Comparison of ENCODE assay signal across 8 mouse cellular contexts in the genomic region with DNA sequence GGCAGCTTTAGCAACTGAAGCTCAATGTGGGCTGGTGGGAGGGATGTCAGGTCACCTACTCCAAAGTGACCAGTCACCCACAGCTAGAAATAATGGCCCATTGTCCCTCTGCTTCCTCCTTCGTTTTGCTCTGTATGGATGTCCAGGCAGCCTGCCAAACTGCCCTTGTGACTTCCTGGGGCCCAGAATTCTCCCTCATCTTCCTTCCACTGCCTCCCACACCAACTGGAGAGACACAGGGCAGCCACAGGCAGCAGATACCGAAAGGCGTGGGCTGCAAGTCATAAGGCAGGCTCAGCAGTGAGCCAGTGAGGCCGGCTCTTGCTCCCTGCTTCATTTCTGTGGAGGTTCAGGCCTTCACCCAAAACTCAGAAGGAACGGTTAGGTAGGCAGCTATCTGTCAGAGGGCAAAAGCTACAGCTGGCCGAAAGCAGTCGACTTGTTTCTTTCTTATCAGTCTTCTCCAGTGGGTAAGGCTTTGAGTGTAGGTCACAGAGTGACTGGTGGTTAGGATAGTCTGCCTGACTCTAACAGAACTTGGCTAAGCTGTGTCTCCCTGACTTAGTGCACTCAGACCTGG. TPM values are rescaled to one million over a fixed set of nuclear protein-coding genes. Genes with fewer than 3 reads are reported as not detected.
A peak's percentile ranks its signal among the peaks of the same experiment; 100 is the strongest.
DNase-seq lines count a peak whose midpoint lies in the region; ATAC-seq lines count a peak whose summit lies in the region.

No protein-coding gene starts in this region.

- no peak overlapping the region for H3K4me2 ChIP-seq in intestine, embryonic 16.5 days (ENCODE audit: low read depth, low read length)

- intact Hi-C loops in left cerebral cortex, postnatal 10 days (cut with DNase I) = no loop called here

- 30% methylated on average over 7 of the region's 7 CpGs for WGBS in intestine, embryonic 16.5 days

- peak; percentile 55 to 72 for DNase-seq in adrenal gland, adult 18-20 months (ENCODE audit: low spot score in 2 of 2)
- peak; percentile 50 for DNase-seq in cerebellum, adult 8-10 months
- DNase-seq in left cerebral cortex, postnatal 10 days (ENCODE audit: extremely low spot score in 1 of 2, low spot score in 2 of 2) = peak; percentile 58 to 90
- DNase-seq in lung, postnatal 4 days = peak; percentile 89 to 92
- DNase-seq in spleen, postnatal 36 days (ENCODE audit: low spot score in 2 of 2) = peak; percentile 40 to 53
- no peak for DNase-seq in thymus, postnatal 0 days (ENCODE audit: low spot score)

- peak; percentile 80 for ATAC-seq in granulocyte monocyte progenitor cell, adult 5-6 weeks (replicated peaks; ENCODE audit: poor library complexity, severe bottlenecking)
- ATAC-seq in intestine, embryonic 16.5 days = peak; percentile 15

- no peak overlapping the region for H3K4me3 ChIP-seq in intestine, embryonic 16.5 days (ENCODE audit: low read length)

- no peaks in the 10 kb centered on the region for H3K36me3 ChIP-seq in intestine, embryonic 16.5 days (ENCODE audit: control insufficient read depth, insufficient read depth, low read length)

- peak overlapping the region; percentile 60 for H3K27ac ChIP-seq in intestine, embryonic 16.5 days (ENCODE audit: low read length)

- peak overlapping the region; percentile 4; the same call in 1 of the 2 replicates for H3K9ac ChIP-seq in intestine, embryonic 16.5 days (ENCODE audit: low read depth, low read length)

- peaks cover 33% of the 10 kb centered on the region for H3K4me1 ChIP-seq in intestine, embryonic 16.5 days (ENCODE audit: control insufficient read depth, insufficient read depth, low read length)

- H3K9me3 ChIP-seq in intestine, embryonic 16.5 days (ENCODE audit: control insufficient read depth, low read length) = no peaks in the 10 kb centered on the region

- no peaks in the 10 kb centered on the region for H3K27me3 ChIP-seq in intestine, embryonic 16.5 days (replicated peaks; ENCODE audit: control insufficient read depth, insufficient read depth, low read length)

RNA-seq across cellular contexts. Expression of gene Vdac2, which starts 2.2 kb away (rescaled TPM):
- total RNA-seq in adrenal gland, adult 18-20 months (2021) = 100 to 1,000 TPM; 205 to 245 TPM
- total RNA-seq in granulocyte monocyte progenitor cell, adult 5-6 weeks (2014; fragmentation: Nextera tagmentation) = 212 and 291 TPM in 2 replicates
- 386 and 388 TPM in 2 replicates for total RNA-seq in granulocyte monocyte progenitor cell, adult 5-6 weeks (2017)
- polyA plus RNA-seq in intestine, embryonic 16.5 days (2015; fragmentation: Nextera tagmentation; extraction: Ambion mirVana) = 410 and 422 TPM in 2 replicates
- 100 to 1,000 TPM; 210 to 217 TPM for total RNA-seq in left cerebral cortex, postnatal 10 days (2021)
- 266 and 279 TPM in 2 replicates for polyA plus RNA-seq in thymus, postnatal 0 days (2015; fragmentation: Nextera tagmentation; extraction: Ambion mirVana)

RNA-seq across cellular contexts. Expression of gene Comtd1, which starts 25.9 kb away (rescaled TPM):
- 10 to 100 TPM; 60.4 to 63.9 TPM for total RNA-seq in adrenal gland, adult 18-20 months (2021)
- total RNA-seq in granulocyte monocyte progenitor cell, adult 5-6 weeks (2014; fragmentation: Nextera tagmentation) = 56.3 and 63.0 TPM in 2 replicates
- total RNA-seq in granulocyte monocyte progenitor cell, adult 5-6 weeks (2017) = 29.1 and 33.2 TPM in 2 replicates
- polyA plus RNA-seq in intestine, embryonic 16.5 days (2015; fragmentation: Nextera tagmentation; extraction: Ambion mirVana) = 88.2 and 89.1 TPM in 2 replicates
- total RNA-seq in left cerebral cortex, postnatal 10 days (2021) = 10 to 100 TPM; 37.7 to 40.8 TPM
- 26.3 and 29.1 TPM in 2 replicates for polyA plus RNA-seq in thymus, postnatal 0 days (2015; fragmentation: Nextera tagmentation; extraction: Ambion mirVana)
